Mouse (Mus musculus) duodenum, adult 2 months (tissue): ENCODE results near the gene Defa30. TPM values are rescaled to one million over a fixed set of nuclear protein-coding genes. Genes with fewer than 3 reads are reported as not detected.

Experiments
- polyA plus RNA-seq: library from polyadenylated mRNA; depleted of rRNA; stranded (reverse); fragments of >200 nt; gene quantifications from 2 replicates; pipeline ENCODE4 v1.2.3, GENCODE M21; 2012; ENCODE audit warnings: low replicate concordance; rRNA removed

The Defa30 gene
- 70.6 and 73.6 TPM in 2 replicates for polyA plus RNA-seq

GRCm38 (mm10) chr8:21134342-21134741 is at the start of gene Defa30:
TSS of gene Defa30 (plus strand) at chr8:21134642.

GRCm38 (mm10) chr8:21095950-21096349 is 38.5 kb upstream of the Defa30 start, which contains the start of gene Gm14851:
TSS of gene Gm14851 (minus strand) at chr8:21096050.

DNA sequence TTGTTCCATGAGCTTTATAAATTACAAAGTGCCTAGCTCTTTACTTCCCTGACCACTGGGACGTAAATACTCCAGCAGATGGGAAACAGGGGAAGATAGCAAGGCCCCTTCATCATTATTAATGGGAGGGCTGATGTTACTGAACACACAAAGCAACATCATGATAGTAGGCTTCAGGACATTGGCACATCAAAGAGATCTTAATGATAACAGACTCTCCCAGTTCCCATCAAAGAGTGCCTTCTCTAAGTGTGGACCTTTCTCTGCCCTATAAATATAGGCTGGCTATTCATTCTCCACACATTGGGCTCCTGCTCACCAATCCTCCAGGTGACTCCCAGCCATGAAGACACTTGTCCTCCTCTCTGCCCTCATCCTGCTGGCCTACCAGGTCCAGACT is 27.5 kb downstream of the Defa30 start, which contains the start of gene Defa22:
Defa22 (plus strand) TSS at position 301 of the 400 bp plus-strand sequence.

Other genes starting within 250 kb of the Defa30 start
- gene Defb33, start 242.0 kb upstream of the Defa30 start, polyA plus RNA-seq = not detected in 2 replicates
- not detected in 2 replicates for gene Gm15056, start 232.0 kb upstream of the Defa30 start, polyA plus RNA-seq
- gene Gm6040, start 212.6 kb upstream of the Defa30 start, polyA plus RNA-seq = not detected in 2 replicates
- not detected in 2 replicates for gene AY761185, start 189.9 kb upstream of the Defa30 start, polyA plus RNA-seq
- 14.3 TPM in 1 of 2 replicates, not detected in the other for gene Defa21, start 109.1 kb upstream of the Defa30 start, polyA plus RNA-seq
- 192 and 728 TPM in 2 replicates for gene Defa23, start 79.6 kb upstream of the Defa30 start, polyA plus RNA-seq
- gene Defa35, start 69.6 kb upstream of the Defa30 start, polyA plus RNA-seq = 6.8 and 56.6 TPM in 2 replicates
- gene Defa25, start 50.2 kb upstream of the Defa30 start, polyA plus RNA-seq = not detected in 2 replicates
- 15.7 and 126 TPM in 2 replicates for gene Gm14851, start 38.6 kb upstream of the Defa30 start, polyA plus RNA-seq
- gene Defa22, start 27.6 kb downstream of the Defa30 start, polyA plus RNA-seq = 1.9 and 10.4 TPM in 2 replicates
- not detected in 2 replicates for gene Defa31, start 57.0 kb downstream of the Defa30 start, polyA plus RNA-seq
- gene Gm15293, start 66.9 kb downstream of the Defa30 start, polyA plus RNA-seq = 0.56 and 2.0 TPM in 2 replicates
- gene Gm15292, start 115.1 kb downstream of the Defa30 start, polyA plus RNA-seq = 0.77 and 20.8 TPM in 2 replicates
- gene Defa27, start 180.9 kb downstream of the Defa30 start, polyA plus RNA-seq = not detected in 2 replicates
- 87.2 and 348 TPM in 2 replicates for gene Defa29, start 192.4 kb downstream of the Defa30 start, polyA plus RNA-seq
- 16.4 TPM in 1 of 2 replicates, not detected in the other for gene Defa2, start 243.9 kb downstream of the Defa30 start, polyA plus RNA-seq